Mouse (Mus musculus): ENCODE measurements around the gene Nab2. TPM values are rescaled to one million over a fixed set of nuclear protein-coding genes. Genes with fewer than 3 reads are reported as not detected.
"Not testable (repeated sequence)": the region's sequence is repeated elsewhere in the genome, so short reads cannot be mapped to it uniquely, and the experiment has no call there.

Gene Nab2
- polyA plus RNA-seq, 1 experiment, result 30.6 TPM

GRCm38 (mm10) chr10:127661915-127662663 is 6.3 kb downstream of the Nab2 start:
- peak; percentile 52 to 54 for DNase-seq (ENCODE audit: low read depth in 1 of 2, low spot score in 2 of 2)
- TF ChIP-seq CTCF (IDR thresholded peaks at IDR 0.05; ENCODE audit: extremely low read depth, insufficient read depth, insufficient read length, insufficient replicate concordance) (no peak), POLR2A (IDR thresholded peaks at IDR 0.05; ENCODE audit: low read depth, low read length) (no peak)
- Histone ChIP-seq H3K27ac (ENCODE audit: insufficient read depth, low read length) (peak overlapping the region; percentile 89), H3K4me3 (ENCODE audit: extremely low read depth, insufficient read depth, insufficient read length) (peak overlapping the region; percentile 24; the same call in 1 of the 2 replicates), H3K36me3 (ENCODE audit: control insufficient read depth, insufficient read depth, low read length) (peaks cover 36% of the 10 kb centered on the region), H3K27me3 (ENCODE audit: control insufficient read depth, insufficient read depth, low read length) (no peaks in the 10 kb centered on the region), H3K4me1 (ENCODE audit: control insufficient read depth, insufficient read depth, insufficient read length) (peaks cover 24% of the 10 kb centered on the region)
- 10% methylated on average over 15 of the region's 16 CpGs for WGBS

GRCm38 (mm10) chr10:127661291-127661914 is 7.0 kb downstream of the Nab2 start:
- WGBS, result 59% methylated on average over 14 of the region's 14 CpGs
- Histone ChIP-seq H3K4me1 (ENCODE audit: control insufficient read depth, insufficient read depth, insufficient read length) (peaks cover 24% of the 10 kb centered on the region), H3K27me3 (ENCODE audit: control insufficient read depth, insufficient read depth, low read length) (no peaks in the 10 kb centered on the region), H3K4me3 (ENCODE audit: extremely low read depth, insufficient read depth, insufficient read length) (peak overlapping the region; percentile 14; the same call in 1 of the 2 replicates), H3K27ac (ENCODE audit: insufficient read depth, low read length) (peak overlapping the region; percentile 73), H3K36me3 (ENCODE audit: control insufficient read depth, insufficient read depth, low read length) (peaks cover 40% of the 10 kb centered on the region)
- TF ChIP-seq POLR2A (IDR thresholded peaks at IDR 0.05; ENCODE audit: low read depth, low read length), result no peak
- no peak for TF ChIP-seq CTCF (IDR thresholded peaks at IDR 0.05; ENCODE audit: extremely low read depth, insufficient read depth, insufficient read length, insufficient replicate concordance)
- DNase-seq (ENCODE audit: low read depth in 1 of 2, low spot score in 2 of 2), result no peak

DNA sequence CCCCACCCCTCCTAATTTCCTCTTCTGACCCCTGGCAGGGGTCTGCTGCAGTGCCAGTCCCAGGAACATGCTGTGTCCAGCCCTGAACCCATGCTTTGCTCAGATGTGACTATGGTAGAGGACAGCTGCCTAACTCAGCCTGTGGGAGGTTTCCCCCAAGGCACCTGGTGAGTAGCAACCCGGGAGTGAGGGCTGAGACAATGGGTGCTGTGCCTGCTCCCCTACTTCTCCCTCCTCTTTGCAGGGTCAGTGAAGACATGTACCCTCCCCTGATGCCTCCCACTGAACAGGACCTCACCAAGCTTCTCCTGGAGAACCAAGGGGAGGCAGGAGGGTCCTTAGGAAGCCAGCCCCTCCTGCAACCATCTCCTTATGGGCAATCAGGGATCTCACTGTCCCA is 8.8 kb downstream of the Nab2 start:
- no peak for DNase-seq (ENCODE audit: low read depth in 1 of 2, low spot score in 2 of 2)
- H3K4me1 ChIP-seq (ENCODE audit: control insufficient read depth, insufficient read depth, insufficient read length), result peaks cover 23% of the 10 kb centered on the region
- 81% methylated on average over 1 of the region's 1 CpGs for WGBS
- no peaks in the 10 kb centered on the region for H3K27me3 ChIP-seq (ENCODE audit: control insufficient read depth, insufficient read depth, low read length)
- peaks cover 48% of the 10 kb centered on the region for H3K36me3 ChIP-seq (ENCODE audit: control insufficient read depth, insufficient read depth, low read length)
- no peak for TF ChIP-seq CTCF (IDR thresholded peaks at IDR 0.05; ENCODE audit: extremely low read depth, insufficient read depth, insufficient read length, insufficient replicate concordance)
- TF ChIP-seq POLR2A (IDR thresholded peaks at IDR 0.05; ENCODE audit: low read depth, low read length), result no peak
- H3K4me3 ChIP-seq (ENCODE audit: extremely low read depth, insufficient read depth, insufficient read length), result no peak overlapping the region
- H3K27ac ChIP-seq (ENCODE audit: insufficient read depth, low read length), result no peak overlapping the region

DNA sequence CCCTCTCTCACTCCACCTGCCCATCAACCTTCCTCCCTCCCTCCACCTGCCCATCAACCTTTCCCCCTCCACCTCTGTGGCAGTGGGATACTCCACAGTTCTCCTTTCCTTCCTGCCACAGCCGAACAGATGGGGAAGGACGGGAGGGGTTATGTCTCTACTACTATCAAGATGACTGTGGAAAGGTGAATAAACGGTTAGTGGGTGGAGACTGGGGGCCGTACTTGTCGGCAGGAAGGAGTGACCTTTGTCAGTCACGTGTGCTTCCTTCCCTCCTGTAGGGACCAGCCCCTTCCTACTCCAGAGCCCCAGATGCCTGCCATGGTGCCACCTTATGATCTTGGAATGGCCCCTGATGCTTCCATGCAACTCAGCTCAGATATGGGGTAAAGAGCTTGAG is 10.3 kb downstream of the Nab2 start:
- DNase-seq (ENCODE audit: low read depth in 1 of 2, low spot score in 2 of 2), result no peak
- TF ChIP-seq POLR2A (IDR thresholded peaks at IDR 0.05; ENCODE audit: low read depth, low read length) (no peak), CTCF (IDR thresholded peaks at IDR 0.05; ENCODE audit: extremely low read depth, insufficient read depth, insufficient read length, insufficient replicate concordance) (no peak)
- Histone ChIP-seq H3K4me3 (ENCODE audit: extremely low read depth, insufficient read depth, insufficient read length) (no peak overlapping the region), H3K27me3 (ENCODE audit: control insufficient read depth, insufficient read depth, low read length) (no peaks in the 10 kb centered on the region), H3K27ac (ENCODE audit: insufficient read depth, low read length) (no peak overlapping the region), H3K36me3 (ENCODE audit: control insufficient read depth, insufficient read depth, low read length) (peaks cover 53% of the 10 kb centered on the region), H3K4me1 (ENCODE audit: control insufficient read depth, insufficient read depth, insufficient read length) (peaks cover 23% of the 10 kb centered on the region)
- 35% methylated on average over 6 of the region's 6 CpGs for WGBS

- H3K27me3 ChIP-seq (ENCODE audit: control insufficient read depth, insufficient read depth, low read length); H3K27ac ChIP-seq (ENCODE audit: insufficient read depth, low read length); H3K4me3 ChIP-seq (ENCODE audit: extremely low read depth, insufficient read depth, insufficient read length); DNase-seq (ENCODE audit: low read depth in 1 of 2, low spot score in 2 of 2): not testable (repeated sequence)
- WGBS, result 87% methylated on average over 6 of the region's 6 CpGs
- peaks cover 19% of the 10 kb centered on the region for H3K4me1 ChIP-seq (ENCODE audit: control insufficient read depth, insufficient read depth, insufficient read length)
- peaks cover 57% of the 10 kb centered on the region for H3K36me3 ChIP-seq (ENCODE audit: control insufficient read depth, insufficient read depth, low read length)
Observed at GRCm38 (mm10) chr10:127657617-127658016, 10.8 kb downstream of the Nab2 start.

- no peak for TF ChIP-seq CTCF (IDR thresholded peaks at IDR 0.05; ENCODE audit: extremely low read depth, insufficient read depth, insufficient read length, insufficient replicate concordance)
- Histone ChIP-seq H3K27me3 (ENCODE audit: control insufficient read depth, insufficient read depth, low read length) (no peaks in the 10 kb centered on the region), H3K4me1 (ENCODE audit: control insufficient read depth, insufficient read depth, insufficient read length) (peaks cover 5% of the 10 kb centered on the region; the same call in 1 of the 2 replicates), H3K36me3 (ENCODE audit: control insufficient read depth, insufficient read depth, low read length) (peaks cover 74% of the 10 kb centered on the region), H3K4me3 (ENCODE audit: extremely low read depth, insufficient read depth, insufficient read length) (no peak overlapping the region), H3K27ac (ENCODE audit: insufficient read depth, low read length) (peak overlapping the region; percentile 44)
- DNase-seq (ENCODE audit: low read depth in 1 of 2, low spot score in 2 of 2), result no peak
- 38% methylated on average over 16 of the region's 16 CpGs for whole genome bisulfite sequencing
Observed at GRCm38 (mm10) chr10:127654970-127655579, 13.3 kb downstream of the Nab2 start.

Data from spleen, adult 2 months (tissue).